Mouse (Mus musculus) layer of hippocampus, adult 18-20 months (tissue): ENCODE data around the gene Ror1. TPM values are rescaled to one million over a fixed set of nuclear protein-coding genes. Genes with fewer than 3 reads are reported as not detected.

ENCODE experiments used
- DNase-seq, 2 experiments: peaks; one replicate each; pipeline ENCODE4 v3.0.0; 2022; ENCODE audit warnings: low spot score in 2 of 2
- total RNA-seq, 2 experiments: library from RNA; stranded (reverse); gene quantifications; 2 replicates each; pipeline ENCODE4 v1.2.3; 2021

Gene Ror1
- total RNA-seq, 2 experiments from 2014 or later, result 5.6 to 5.7 TPM

DNA sequence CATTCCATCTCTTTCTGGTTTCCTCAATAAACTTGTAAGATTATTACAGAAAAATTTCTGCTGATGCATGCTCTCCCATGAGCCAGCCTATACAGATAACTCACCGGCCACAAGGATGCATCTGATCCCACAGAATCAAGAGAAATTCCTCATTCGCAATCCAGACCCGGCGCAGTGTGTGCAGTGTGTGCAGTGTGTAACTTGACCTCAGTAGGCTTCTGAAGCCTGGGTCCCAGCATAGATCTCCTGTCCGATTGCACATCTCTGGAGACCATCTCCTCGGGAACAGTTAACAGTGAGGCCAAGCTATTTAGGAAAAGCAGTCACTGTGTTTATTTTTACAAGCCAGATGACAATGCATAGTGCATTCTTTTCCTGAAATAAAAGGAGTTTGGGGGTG lies 280.6 kb downstream of the Ror1 start:
- DNase-seq, result no peak

DNA sequence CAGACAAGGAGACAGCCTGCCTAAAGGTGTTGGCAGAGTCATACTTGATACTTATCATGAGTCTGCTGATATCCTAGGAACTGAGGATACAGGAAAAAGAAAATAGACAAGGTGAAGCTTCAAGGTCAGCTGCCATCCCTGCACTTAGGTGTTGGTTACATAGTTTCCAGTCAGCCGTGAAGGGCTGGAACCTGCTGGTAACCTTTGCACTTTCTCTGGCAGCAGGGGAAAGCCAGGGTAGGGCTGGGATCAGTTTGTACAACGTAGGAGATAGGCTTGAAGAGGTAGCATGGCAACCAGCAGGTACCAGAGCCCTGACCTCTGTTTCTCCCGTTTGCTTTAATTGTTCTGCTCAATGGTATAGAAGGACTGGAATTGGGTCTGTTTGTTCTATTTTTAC lies 281.6 kb downstream of the Ror1 start:
- no peak for DNase-seq

DNA sequence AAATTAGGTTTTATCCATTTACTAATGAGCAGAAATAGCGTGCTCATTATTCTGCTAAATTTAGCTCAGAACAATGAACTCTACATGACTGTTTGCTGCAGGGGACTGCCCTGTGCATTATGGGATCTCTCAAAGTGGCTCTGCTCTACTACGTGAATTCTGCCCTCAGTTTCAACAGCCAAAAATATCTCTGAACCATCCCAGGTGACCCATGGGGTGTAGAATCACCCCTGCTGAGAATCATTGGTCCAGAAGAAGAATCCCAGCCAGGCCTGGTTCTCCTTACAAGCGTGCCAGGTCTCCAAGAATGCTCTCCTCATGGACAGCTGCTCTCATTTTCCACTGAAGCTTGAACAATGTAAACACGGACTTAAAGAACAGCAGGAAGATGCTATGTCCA lies 282.4 kb downstream of the Ror1 start:
- no peak for DNase-seq

DNA sequence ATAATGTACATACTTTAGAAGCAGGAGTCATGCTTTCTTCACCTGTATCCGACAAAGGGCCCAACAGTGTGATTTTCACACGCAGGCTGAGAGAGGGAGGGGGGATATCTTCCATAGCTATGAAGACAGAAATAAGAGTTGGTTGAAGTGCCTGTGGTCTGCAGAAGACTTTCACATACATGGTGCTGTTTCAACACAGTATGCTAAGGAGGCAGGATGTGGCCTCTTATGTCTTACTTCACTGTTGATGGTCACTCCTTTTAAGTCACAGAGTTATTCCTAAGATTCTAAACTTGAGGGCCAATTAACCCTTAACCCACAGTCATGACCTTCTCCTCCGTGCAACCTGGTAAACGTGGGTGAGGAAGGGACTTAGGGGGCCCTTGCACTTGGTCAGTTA lies 286.2 kb downstream of the Ror1 start:
- DNase-seq, result no peak

DNA sequence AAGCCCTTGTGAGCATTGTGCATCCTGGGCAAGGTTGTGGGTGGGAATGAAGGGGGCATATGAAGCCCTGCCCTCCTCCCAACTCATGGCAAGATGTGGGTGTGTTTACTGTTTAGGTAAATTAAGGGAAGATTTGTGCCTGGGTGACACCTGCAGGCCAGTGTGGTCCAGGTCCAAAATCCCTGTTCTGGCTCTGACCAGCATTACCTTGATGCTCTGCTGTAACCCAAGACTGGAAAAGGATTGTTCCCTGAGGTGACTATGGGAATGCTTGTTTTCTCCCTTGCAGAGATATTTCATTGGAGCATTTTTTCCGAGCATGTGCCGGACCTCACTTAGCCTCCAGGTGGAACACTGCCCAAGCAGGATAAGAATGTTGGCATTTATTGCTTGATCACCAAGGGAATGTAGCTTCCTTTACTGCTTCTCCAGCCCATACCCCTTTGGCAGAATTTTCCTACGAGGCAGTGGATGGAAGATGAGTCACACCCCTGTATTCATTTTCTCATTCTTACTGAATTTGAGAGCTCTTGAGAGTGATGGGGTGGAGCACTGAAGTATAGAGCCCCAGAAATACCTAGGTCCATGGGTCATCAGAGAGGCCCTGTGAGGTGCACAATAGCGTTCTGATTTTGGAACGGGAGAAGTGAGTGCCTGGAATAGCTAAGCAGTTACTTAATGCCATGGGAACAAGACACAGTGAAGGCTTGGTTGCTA lies 290.8 kb downstream of the Ror1 start:
- no peak for DNase-seq

DNA sequence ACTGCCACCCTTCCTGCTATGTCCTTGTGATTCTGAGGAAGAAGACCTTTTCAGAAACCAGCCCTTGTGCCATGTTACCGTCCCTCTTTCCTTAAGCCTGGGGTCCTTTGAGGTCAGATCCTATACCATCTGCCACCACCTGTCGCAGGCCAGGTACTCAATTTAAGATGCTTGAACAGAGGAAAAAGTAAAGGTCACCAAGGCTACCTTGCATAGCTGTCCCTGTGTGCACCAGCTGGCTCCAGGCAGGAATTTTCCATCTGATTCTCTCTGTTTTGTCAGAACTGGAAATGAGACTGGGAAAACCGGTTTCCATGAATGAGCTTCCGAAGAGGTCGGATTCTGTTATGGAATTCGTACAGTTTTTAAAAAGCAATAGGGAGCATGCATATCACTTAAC lies 294.8 kb downstream of the Ror1 start:
- no peak for DNase-seq

DNA sequence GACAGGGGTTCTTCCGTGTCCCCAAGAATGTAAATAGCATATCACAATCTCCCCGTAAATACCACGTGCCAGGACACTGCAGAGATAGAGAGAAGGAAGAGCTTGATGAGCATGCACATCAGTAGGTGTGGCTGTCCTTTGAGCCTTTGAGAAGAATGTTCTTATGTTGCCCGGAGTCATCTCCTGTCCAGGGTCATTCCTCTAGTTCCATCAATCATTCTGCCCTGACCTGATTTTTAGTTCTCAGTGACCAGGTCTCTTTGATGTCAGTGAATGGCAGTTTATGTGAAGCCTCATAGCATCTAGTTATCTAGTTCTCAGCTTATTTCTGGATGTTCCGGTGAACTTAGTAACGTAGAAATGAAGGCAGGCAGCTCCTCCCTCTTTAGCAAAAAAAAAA lies 295.4 kb downstream of the Ror1 start:
- no peak for DNase-seq

DNA sequence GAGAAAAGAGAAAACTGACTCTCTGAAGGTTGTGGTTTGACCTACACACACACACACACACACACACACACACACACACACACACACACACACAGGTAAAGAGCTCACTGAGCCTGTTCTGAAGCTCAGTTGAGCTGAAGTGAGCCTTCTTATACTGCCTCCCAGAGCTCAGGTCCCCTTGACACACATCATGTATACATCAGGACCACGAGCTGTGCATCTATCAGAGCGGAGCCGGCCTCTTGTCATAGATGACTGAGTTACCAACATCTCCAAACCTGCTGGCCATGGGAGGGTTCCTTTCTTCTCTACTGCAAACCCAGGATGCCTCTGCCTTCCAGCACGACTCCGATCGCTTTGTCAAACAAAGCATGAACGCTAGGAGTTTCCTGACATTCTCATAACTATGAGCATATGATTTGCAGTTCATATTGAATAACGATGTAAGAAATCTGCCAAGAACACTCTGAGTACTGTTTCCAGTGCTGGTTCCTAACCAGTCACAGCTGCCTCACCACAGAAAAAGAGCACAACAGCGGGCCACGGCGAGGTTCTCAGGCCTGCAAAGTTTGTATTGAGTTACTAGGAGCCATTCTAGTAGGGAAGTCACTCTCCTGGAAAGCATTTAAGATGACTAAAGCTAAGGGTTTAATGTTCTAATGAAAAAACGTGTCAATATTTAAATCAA lies 297.9 kb downstream of the Ror1 start:
- DNase-seq, result peak in 1 of 2 experiments; percentile 38

DNA sequence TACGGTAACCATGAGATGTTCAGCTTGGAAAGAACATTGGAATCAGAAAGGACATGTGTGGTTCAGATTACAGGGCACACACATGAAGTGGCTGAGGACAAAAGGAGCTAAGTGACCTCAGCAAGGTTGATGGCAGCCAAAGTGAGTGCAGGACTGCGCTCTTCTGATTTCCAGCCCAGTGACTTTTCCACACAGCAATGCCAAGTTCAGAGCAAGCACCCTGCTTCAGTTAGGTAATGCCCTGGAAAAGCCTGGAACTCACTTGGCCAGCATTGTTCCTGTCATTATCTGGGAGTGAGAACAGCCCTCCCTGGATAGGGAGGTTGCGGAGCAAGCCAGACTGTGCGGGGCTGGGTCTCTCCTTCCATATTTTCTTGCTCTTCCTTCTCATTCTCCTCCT lies 299.8 kb downstream of the Ror1 start:
- no peak for DNase-seq

DNA sequence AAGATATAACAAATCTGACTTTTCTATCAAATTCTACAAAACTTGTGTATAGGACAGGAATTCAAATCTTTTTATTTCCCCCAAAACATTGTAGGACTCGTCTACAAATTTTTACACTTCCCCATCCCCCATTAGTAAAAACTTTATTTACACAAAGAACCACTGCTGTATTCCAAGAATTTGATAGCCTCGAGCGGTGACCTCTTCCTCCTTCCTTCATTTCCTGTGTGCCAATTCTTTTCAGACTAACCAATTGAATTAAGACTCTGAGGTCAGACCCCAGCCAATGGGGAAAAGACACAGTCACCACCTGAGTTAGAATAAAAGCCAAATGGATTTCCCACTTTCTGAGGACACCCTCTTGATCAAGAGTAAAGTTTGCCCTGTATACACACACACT lies 302.5 kb downstream of the Ror1 start:
- no peak for DNase-seq

DNA sequence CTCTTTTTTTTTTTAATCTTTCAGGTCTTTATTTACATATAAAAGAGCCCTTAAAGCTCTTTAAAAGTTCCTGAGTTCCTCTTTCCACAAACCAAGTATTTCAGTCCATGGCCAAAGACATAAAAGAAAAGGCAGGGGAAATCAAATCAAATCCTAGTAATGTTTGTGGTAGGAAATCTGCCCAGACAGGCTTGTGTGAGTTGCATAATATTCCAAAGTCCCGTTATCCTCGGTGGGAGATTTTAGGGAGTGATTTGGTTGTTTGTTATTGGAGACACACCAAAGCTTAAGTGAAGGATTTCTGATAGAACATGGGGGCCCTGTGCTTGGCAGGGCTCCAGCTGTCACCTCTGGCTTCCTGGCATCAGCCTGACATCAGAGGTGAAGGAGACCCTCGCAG lies 305.5 kb downstream of the Ror1 start:
- DNase-seq, result no peak

DNA sequence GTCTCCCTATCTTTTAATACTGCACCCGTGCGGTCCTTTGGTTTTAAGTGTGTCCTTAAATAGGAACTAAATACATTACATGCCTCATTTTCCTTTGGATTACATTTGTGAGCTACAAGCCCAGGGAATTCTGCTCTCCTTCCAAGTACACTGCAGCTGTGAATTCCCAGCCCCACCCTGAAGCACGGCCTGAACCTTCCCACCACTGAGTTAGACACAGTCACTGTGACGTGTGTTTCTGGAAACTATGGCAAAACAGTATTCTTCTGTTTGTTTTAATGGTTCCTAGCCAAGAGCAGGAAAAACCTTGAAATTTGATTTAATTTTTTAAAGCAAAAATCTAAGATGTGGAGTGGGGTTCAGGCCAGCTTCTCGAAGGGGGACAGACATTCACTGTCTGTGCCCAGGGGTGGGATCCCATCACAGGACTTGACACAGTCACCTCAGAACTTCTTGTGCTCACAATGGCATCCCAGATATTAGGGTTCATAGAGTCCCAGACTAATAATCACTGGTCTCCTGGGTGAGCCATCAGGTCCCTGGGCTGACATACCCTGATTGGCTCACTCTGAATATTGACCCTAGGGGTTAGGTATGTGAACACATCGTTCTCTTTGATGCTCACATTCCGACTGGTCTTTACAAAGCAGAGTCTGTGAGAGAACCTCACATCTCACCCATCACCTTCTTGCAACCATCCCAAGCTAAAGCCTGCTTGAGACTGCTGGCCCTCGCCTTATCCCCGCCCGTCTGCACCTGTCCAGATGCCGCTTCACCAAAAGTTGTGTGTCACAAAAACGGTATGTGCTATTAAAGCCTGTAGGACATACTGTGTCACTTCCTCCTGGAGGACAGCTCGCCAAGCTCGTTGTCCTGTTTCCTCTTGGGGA lies 306.2 kb downstream of the Ror1 start:
- DNase-seq, result no peak

DNA sequence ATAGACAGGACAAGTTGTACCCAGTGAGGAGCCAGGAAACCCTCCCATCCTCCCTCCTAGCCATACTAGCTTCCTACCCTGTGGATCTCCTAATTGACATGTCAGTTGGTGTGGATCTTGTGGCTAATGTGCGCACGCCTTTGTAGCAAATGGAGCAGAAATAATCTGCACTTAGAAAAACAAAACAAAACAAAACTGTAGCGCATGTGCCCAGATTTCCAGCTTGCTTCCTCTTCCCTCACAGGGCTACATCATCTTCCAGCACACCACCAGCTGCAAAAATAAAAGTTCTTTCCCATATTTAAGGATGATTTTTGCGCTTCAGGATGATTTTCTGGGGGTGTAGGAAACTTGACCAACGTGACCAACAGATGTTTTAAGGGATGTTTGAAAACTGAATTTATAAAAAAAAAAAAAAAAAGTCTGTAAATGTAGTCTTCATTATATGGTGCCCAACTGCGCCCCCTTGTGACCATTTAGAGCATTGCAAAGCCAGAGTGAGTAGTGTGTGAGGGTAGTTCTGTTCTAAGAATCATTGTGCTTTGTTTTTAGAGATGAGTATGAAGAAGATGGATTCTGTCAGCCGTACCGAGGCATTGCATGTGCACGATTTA lies 311.8 kb downstream of the Ror1 start:
- peak; percentile 58 to 92 for DNase-seq

DNA sequence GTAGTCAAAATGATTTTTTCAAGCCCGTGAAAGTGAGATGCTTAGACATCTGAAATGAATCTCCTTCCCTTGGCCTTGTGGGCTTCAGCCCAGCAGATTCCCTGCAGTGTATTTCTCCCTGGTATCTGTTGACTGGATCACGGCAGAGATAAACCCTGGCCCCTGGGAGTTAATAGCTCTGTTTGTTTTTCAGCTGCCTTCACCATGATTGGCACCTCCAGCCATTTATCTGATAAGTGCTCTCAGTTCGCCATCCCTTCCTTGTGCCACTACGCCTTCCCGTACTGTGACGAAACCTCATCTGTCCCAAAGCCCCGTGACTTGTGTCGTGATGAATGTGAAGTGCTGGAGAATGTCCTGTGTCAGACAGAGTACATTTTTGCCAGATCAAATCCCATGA lies 313.9 kb downstream of the Ror1 start:
- no peak for DNase-seq

DNA sequence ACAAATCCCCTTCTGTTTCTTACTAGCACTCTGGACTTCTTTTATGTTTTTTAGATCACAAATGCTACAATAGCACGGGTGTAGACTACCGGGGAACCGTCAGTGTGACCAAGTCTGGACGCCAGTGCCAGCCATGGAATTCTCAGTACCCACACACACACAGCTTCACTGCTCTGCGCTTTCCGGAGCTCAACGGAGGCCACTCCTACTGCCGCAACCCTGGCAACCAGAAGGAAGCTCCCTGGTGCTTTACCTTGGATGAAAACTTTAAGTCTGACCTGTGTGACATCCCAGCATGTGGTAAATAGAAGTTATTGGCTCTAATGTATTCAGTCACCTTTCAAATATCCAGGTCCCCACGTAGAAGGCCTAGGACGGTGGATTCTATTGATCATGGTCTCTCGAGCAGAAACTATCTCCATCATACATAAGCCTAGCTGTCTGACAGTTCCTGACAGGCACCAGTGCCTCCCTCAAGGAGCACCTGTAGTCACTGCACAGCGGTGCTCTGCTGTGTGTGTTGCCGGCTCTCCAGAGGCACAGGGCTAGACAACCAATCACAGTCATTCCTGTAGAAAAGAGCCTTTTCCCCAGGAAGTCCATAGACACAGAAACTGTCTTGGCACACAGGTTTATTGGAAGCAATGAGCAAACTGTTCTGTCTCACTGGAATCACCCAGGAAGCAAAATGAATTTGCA lies 316.4 kb downstream of the Ror1 start:
- DNase-seq, result no peak

DNA sequence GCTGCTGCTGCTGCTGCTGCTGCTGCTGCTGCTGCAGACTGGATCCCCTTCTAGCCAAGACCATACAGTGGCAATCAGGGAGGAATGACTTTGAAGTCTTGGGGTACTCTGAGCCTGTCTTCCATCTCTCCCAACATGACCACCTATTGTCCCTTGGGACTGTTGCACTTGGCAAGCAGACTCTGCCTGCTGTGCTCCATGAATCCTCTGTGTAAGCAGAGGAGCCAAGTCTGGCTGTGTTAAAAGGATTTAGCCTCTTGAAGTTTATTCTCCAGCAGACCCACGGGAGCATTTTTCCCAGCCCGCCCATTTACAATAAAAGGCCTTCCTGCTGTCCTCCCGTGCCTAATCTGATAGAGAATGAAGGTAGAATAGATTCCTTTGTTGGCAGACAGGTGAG lies 327.2 kb downstream of the Ror1 start:
- DNase-seq, result no peak

DNA sequence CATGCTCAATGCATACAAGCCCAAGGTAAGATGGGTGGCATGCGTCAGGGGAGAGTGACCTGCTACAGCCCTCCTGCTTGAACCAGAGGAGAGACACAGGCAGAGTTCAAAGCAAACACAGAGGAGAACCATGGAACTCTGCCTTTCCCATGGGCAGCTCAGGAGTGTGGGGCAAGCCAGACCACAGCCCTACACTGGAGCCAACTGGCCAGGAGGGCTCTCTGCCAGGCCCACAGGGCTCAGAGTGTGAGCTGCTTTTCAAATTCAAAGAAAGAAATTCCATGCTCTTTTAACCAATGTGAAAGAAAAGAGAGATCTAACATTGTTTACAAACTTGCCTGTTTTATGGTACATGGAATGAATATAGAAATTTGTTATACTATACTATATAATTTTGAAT lies 330.5 kb downstream of the Ror1 start:
- DNase-seq, result no peak

DNA sequence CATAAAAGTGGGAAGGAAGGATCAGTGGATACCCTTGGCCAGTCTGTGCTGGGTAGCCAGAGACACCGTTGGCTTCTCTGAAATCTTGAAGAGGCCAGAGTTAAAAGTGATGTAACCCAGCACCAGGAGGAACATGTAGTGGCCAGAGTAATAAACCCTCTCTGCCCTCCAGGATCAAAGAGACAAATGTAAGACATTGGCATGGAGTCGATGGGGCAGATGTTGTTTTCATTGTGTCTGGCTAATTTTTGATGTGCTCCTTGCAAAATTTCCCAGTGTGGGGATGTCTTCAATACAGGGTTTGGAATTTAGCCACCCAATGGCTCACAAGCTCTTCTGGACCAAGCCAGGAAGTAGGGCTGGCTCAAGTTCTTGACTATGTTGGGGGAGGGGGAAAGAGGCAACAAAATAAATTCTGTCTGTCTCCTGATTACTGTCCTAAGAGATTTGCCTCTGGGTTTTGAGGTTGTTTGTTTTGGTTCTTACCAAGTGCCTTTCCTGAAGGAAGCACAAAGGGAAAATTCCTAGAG lies 333.8 kb downstream of the Ror1 start:
- DNase-seq, result no peak

DNA sequence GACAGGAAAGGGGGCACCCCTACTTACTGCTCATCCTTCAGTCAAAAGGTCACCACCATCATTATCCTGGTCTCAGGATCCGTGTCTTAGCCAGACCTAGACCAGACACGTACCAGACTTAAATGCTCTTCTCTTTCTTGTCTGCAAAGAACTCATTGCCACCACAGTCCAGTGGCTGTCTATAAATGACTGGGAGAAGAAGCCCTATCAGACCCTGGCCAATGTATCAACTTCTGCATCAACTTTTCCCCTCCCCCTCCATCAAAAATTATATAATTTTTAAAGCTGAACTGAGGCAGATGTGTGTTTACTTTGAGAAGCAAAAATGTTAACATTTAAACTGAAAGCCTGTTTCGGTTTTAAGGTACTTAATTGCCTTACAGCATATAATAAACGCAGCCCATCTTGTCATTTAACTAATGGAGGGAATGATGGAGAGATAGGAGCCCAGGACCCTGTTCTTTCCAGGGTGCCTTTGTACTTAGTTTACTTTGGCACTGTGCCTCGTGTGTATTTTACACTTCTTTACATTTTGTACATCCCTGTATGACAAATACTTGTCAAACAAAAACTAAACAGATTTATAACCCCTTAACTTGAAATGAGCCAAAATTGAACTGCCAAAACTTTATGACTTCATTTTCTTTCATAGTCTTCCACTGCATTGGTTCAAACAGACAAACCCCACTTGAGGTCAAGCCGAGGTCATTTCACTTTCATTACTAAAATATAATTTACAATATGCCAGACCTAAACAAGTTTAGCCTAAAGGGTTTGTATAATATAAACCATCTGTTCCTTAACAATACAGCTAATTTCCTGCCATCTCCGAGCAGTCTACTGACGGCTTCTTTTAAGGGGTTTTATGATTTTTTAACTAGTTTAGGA lies 339.9 kb downstream of the Ror1 start:
- DNase-seq, result no peak

DNA sequence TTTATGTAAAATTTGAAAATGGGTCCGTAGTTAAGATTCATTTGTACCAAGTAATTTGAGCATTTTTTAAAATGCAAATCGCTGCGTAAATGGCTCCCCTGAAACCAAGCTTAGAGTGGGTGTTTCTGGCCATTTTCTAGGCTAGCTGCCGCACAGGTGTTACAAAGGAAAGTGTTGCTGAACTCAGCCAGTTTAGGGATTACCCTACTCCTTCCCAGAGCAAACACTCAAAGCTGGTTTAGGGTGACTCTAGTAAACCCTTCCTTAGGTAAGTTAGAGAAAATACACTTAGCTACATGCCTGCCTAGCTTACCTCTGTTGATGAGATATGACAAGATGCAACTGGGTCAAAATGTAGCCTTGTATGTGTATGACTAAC lies 340.6 kb downstream of the Ror1 start:
- DNase-seq, result no peak
